Mouse (Mus musculus) midbrain, embryonic 12.5 days (tissue): ENCODE measurements around the gene Ndufs3. TPM values are rescaled to one million over a fixed set of nuclear protein-coding genes. Genes with fewer than 3 reads are reported as not detected.
A peak's percentile ranks its signal among the peaks of the same experiment; 100 is the strongest.

Source experiments
- ATAC-seq: fragments of 200-750 bp; cut with Nextera tagmentation; 2 replicates; pipeline ENCODE4 v1.8.0; 2017; ENCODE audit warnings: low read depth, moderate TSS enrichment, moderate library complexity; ENCODE audit not compliant: low FRiP score
- H3K27ac ChIP-seq: fragments of 300-500 bp; sonication (generic); replicated peaks from 2 replicates; pipeline ENCODE4 v1.5.1; 2016; ENCODE audit warnings: mild to moderate bottlenecking
- H3K27me3 ChIP-seq: fragments of 300-500 bp; sonication (generic); 2 replicates; pipeline ENCODE4 v1.6.1; 2016; ENCODE audit warnings: mild to moderate bottlenecking
- H3K36me3 ChIP-seq: fragments of 300-500 bp; sonication (generic); 2 replicates; pipeline ENCODE4 v1.6.1; 2016
- H3K4me1 ChIP-seq: fragments of 300-500 bp; sonication (generic); 2 replicates; pipeline ENCODE4 v1.6.1; 2016
- H3K4me2 ChIP-seq: fragments of 300-500 bp; sonication (generic); replicated peaks from 2 replicates; pipeline ENCODE4 v1.6.1; 2016; ENCODE audit warnings: mild to moderate bottlenecking, moderate library complexity
- H3K4me3 ChIP-seq: fragments of 300-500 bp; sonication (generic); 2 replicates; pipeline ENCODE4 v1.5.1; 2016; ENCODE audit warnings: mild to moderate bottlenecking
- H3K9ac ChIP-seq: fragments of 300-500 bp; sonication (generic); replicated peaks from 2 replicates; pipeline ENCODE4 v1.6.1; 2016; ENCODE audit warnings: mild to moderate bottlenecking, moderate library complexity
- H3K9me3 ChIP-seq: fragments of 300-500 bp; sonication (generic); 2 replicates; pipeline ENCODE4 v1.6.1; 2016; ENCODE audit warnings: mild to moderate bottlenecking
- WGBS: fragments of 180-500 bp; shearing (Covaris S2); methylation state at CpG from one replicate; pipeline ENCODE4 v1.1.7; 2016; 5-methylcytosine and 5-hydroxymethylcytosine counted together
- polyA plus RNA-seq: library from polyadenylated mRNA; unstranded; fragments of >200 nt; fragmentation: Nextera tagmentation; extraction: Ambion mirVana; gene quantifications from 2 replicates; pipeline ENCODE4 v1.2.1, GENCODE M21; 2016

Gene Ndufs3
- polyA plus RNA-seq, 1 experiment from 2014 or later: 196 TPM

GRCm38 (mm10) chr2:90922636-90923035, 18.0 kb upstream of the Ndufs3 start:
- Histone ChIP-seq H3K27ac (no peak overlapping the region), H3K4me2 (no peak overlapping the region), H3K36me3 (no peaks in the 10 kb centered on the region), H3K4me1 (peaks cover 8% of the 10 kb centered on the region; the same call in 1 of the 2 replicates), H3K4me3 (no peak overlapping the region), H3K27me3 (no peaks in the 10 kb centered on the region), H3K9ac (no peak overlapping the region), H3K9me3 (no peaks in the 10 kb centered on the region)
- WGBS: 95% methylated on average over 2 of the region's 2 CpGs
- ATAC-seq: no peak

- Histone ChIP-seq H3K4me1 (peaks cover 20% of the 10 kb centered on the region), H3K4me2 (no peak overlapping the region), H3K9ac (no peak overlapping the region), H3K27me3 (no peaks in the 10 kb centered on the region), H3K9me3 (no peaks in the 10 kb centered on the region), H3K36me3 (no peaks in the 10 kb centered on the region), H3K4me3 (no peak overlapping the region), H3K27ac (no peak overlapping the region)
- WGBS: 83% methylated on average over 1 of the region's 1 CpGs
- ATAC-seq: no peak
These were observed 16.6 kb upstream of the Ndufs3 start for GRCm38 (mm10) chr2:90921178-90921577.

- peaks cover 28% of the 10 kb centered on the region for H3K4me1 ChIP-seq
- peak overlapping the region; percentile 75 for H3K4me2 ChIP-seq
- WGBS: 12% methylated on average over 16 of the region's 16 CpGs
- no peaks in the 10 kb centered on the region for H3K27me3 ChIP-seq
- H3K9me3 ChIP-seq: no peaks in the 10 kb centered on the region
- no peak for ATAC-seq
- H3K36me3 ChIP-seq: peaks cover 9% of the 10 kb centered on the region
- H3K4me3 ChIP-seq: peak overlapping the region; percentile 74
- H3K9ac ChIP-seq: peak overlapping the region; percentile 94
- peak overlapping the region; percentile 88 for H3K27ac ChIP-seq
These were observed 13.5 kb upstream of the Ndufs3 start for GRCm38 (mm10) chr2:90917999-90918698.

GRCm38 (mm10) chr2:90917233-90917998, 12.8 kb upstream of the Ndufs3 start:
- ATAC-seq: peak; percentile 89
- Histone ChIP-seq H3K27me3 (no peaks in the 10 kb centered on the region), H3K4me2 (peak overlapping the region; percentile 75), H3K36me3 (peaks cover 16% of the 10 kb centered on the region), H3K27ac (peak overlapping the region; percentile 88), H3K4me1 (peaks cover 28% of the 10 kb centered on the region), H3K4me3 (peak overlapping the region; percentile 74), H3K9ac (peak overlapping the region; percentile 94), H3K9me3 (no peaks in the 10 kb centered on the region)
- WGBS: under 1% methylated on average over 69 of the region's 73 CpGs

GRCm38 (mm10) chr2:90916560-90917232, 12.1 kb upstream of the Ndufs3 start:
- H3K4me2 ChIP-seq: peak overlapping the region; percentile 75
- H3K27me3 ChIP-seq: no peaks in the 10 kb centered on the region
- peaks cover 28% of the 10 kb centered on the region for H3K4me1 ChIP-seq
- ATAC-seq: peak; percentile 20; the same call in 1 of the 2 replicates
- 32% methylated on average over 7 of the region's 7 CpGs for whole genome bisulfite sequencing
- peaks cover 21% of the 10 kb centered on the region for H3K36me3 ChIP-seq
- peak overlapping the region; percentile 94 for H3K9ac ChIP-seq
- H3K27ac ChIP-seq: peak overlapping the region; percentile 88
- no peaks in the 10 kb centered on the region for H3K9me3 ChIP-seq
- H3K4me3 ChIP-seq: peak overlapping the region; percentile 74

- H3K4me2 ChIP-seq: peak overlapping the region; percentile 75; the same call in 1 of the 2 replicates
These were observed 10.9 kb upstream of the Ndufs3 start for GRCm38 (mm10) chr2:90915516-90915915.

GRCm38 (mm10) chr2:90913671-90914070, 9.0 kb upstream of the Ndufs3 start:
- Histone ChIP-seq H3K9ac (no peak overlapping the region), H3K4me3 (no peak overlapping the region), H3K4me1 (peaks cover 28% of the 10 kb centered on the region), H3K27ac (no peak overlapping the region), H3K4me2 (no peak overlapping the region), H3K9me3 (no peaks in the 10 kb centered on the region), H3K36me3 (peaks cover 51% of the 10 kb centered on the region), H3K27me3 (no peaks in the 10 kb centered on the region)
- no peak for ATAC-seq
- 93% methylated on average over 2 of the region's 2 CpGs for WGBS

More at GRCm38 (mm10) chr2:90915516-90915915, 10.9 kb upstream of the Ndufs3 start:
- peak overlapping the region; percentile 39; the same call in 1 of the 2 replicates for H3K9ac ChIP-seq
- no peak for ATAC-seq
- no peak overlapping the region for H3K27ac ChIP-seq
- peaks cover 28% of the 10 kb centered on the region for H3K4me1 ChIP-seq
- H3K36me3 ChIP-seq: peaks cover 33% of the 10 kb centered on the region
- WGBS: 84% methylated on average over 1 of the region's 1 CpGs
- H3K4me3 ChIP-seq: no peak overlapping the region
- no peaks in the 10 kb centered on the region for H3K27me3 ChIP-seq
- no peaks in the 10 kb centered on the region for H3K9me3 ChIP-seq

- Histone ChIP-seq H3K27me3 (no peaks in the 10 kb centered on the region), H3K4me3 (no peak overlapping the region), H3K4me1 (peaks cover 17% of the 10 kb centered on the region), H3K9ac (no peak overlapping the region), H3K4me2 (no peak overlapping the region), H3K36me3 (peaks cover 63% of the 10 kb centered on the region), H3K27ac (no peak overlapping the region), H3K9me3 (no peaks in the 10 kb centered on the region)
- ATAC-seq: no peak
- 94% methylated on average over 1 of the region's 1 CpGs for WGBS
These were observed 7.0 kb upstream of the Ndufs3 start for GRCm38 (mm10) chr2:90911668-90912067.

- Histone ChIP-seq H3K9me3 (no peaks in the 10 kb centered on the region), H3K27ac (no peak overlapping the region), H3K4me3 (no peak overlapping the region), H3K27me3 (no peaks in the 10 kb centered on the region), H3K4me2 (no peak overlapping the region), H3K9ac (no peak overlapping the region), H3K4me1 (peaks cover 13% of the 10 kb centered on the region), H3K36me3 (peaks cover 67% of the 10 kb centered on the region)
- 91% methylated on average over 1 of the region's 1 CpGs for WGBS
- ATAC-seq: no peak
These were observed 6.2 kb upstream of the Ndufs3 start for GRCm38 (mm10) chr2:90910861-90911260.

- Histone ChIP-seq H3K36me3 (peaks cover 57% of the 10 kb centered on the region), H3K4me2 (no peak overlapping the region), H3K27me3 (no peaks in the 10 kb centered on the region), H3K4me3 (no peak overlapping the region), H3K9ac (no peak overlapping the region), H3K4me1 (peaks cover 27% of the 10 kb centered on the region), H3K9me3 (no peaks in the 10 kb centered on the region), H3K27ac (no peak overlapping the region)
- WGBS: 91% methylated on average over 2 of the region's 2 CpGs
- ATAC-seq: no peak
These were observed 2.1 kb upstream of the Ndufs3 start for GRCm38 (mm10) chr2:90906721-90907120.

- Histone ChIP-seq H3K36me3 (peaks cover 49% of the 10 kb centered on the region), H3K4me1 (peaks cover 27% of the 10 kb centered on the region), H3K9ac (peak overlapping the region; percentile 94), H3K27ac (peak overlapping the region; percentile 89), H3K4me3 (peak overlapping the region; percentile 92), H3K27me3 (no peaks in the 10 kb centered on the region), H3K4me2 (peak overlapping the region; percentile 79), H3K9me3 (no peaks in the 10 kb centered on the region)
- 1% methylated on average over 21 of the region's 21 CpGs for WGBS
- peak; percentile 74 for ATAC-seq
These were observed 213 bp upstream of the Ndufs3 start for GRCm38 (mm10) chr2:90904856-90905224.

GRCm38 (mm10) chr2:90903398-90903797, 1.2 kb downstream of the Ndufs3 start:
- Histone ChIP-seq H3K36me3 (peaks cover 46% of the 10 kb centered on the region), H3K27ac (no peak overlapping the region), H3K4me2 (peak overlapping the region; percentile 79), H3K9ac (peak overlapping the region; percentile 94), H3K4me3 (peak overlapping the region; percentile 92), H3K9me3 (no peaks in the 10 kb centered on the region), H3K4me1 (peaks cover 27% of the 10 kb centered on the region), H3K27me3 (no peaks in the 10 kb centered on the region)
- WGBS: 96% methylated on average over 2 of the region's 2 CpGs
- no peak for ATAC-seq
